Mouse (Mus musculus) cerebellum, adult 8-10 months (tissue): ENCODE measurements at regions not wholly inside any gene's neighbourhood (a gene's known extent, or its start where the extent isn't known, plus 50 kb on each side); places are given as distances from the start of the nearest gene placed in this dataset.
"Not testable (repeated sequence)": the region's sequence is repeated elsewhere in the genome, so short reads cannot be mapped to it uniquely, and the experiment has no call there.

Source experiments
- DNase-seq: peaks from one replicate; pipeline ENCODE4 v3.0.0; 2022

GRCm38 (mm10) chr16:31553361-31554146 lies 109.7 kb upstream of the Dlg1 start:
- DNase-seq: no peak

DNA sequence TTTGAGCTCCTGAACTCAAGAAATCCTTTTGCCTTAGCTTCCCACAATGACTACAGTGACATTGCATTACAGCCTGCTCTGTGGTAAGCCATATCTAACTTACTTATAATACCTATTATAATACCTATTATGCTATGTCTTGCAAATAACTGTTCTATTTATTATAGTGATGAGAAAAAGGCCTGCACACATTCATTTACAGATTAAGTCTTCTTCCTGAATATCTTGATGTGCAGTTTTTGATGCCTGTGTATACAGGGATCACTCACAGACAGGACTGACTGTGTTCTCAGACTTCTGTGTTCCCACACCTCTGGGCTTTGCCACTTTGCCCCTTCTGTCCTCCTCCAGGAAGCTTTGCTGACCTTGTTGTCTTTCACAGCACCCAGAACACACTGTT lies 102.8 kb upstream of the Dlg1 start:
- no peak for DNase-seq

DNA sequence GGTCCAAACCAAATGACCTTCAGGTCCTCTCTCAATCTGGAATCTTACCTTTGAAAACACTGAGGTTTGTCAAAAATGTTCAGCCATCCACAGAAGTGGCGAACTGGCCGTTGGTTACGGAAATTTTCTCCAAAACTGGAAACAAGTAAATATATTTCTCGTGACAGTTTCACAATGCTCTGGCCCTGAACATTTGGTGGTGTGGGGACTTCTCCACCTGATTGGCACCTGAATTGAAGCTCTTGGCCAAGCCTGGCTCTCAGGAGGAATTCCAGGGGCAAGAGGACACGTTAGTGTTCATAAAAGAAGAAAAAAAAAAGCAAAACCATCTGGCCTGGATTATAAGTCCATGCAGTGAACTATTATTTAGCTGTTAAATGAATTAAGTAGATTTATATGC lies 98.3 kb upstream of the Dlg1 start:
- DNase-seq: no peak

DNA sequence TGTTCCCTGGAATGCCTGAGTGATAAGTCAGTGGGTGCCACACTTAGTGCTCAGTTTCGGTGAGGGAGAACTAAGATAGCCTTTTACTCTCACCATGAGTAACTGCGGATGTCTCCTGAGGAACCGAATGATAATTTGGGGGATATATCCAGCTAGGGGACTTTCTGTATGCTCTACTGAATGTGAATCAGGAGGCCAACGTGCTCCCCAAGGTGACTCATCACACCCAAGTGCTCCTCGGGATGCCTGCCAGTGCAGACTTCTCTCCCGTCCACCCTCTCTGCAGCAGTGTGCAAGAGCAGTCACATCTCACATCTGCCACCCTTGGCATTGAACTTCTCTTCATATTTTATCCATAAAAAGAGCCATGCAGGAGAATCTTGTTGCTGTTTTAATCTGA lies 94.9 kb upstream of the Dlg1 start:
- DNase-seq: no peak

- no peak for DNase-seq
Observed at GRCm38 (mm10) chr16:31569871-31570270, 93.4 kb upstream of the Dlg1 start.

- DNase-seq: peak; percentile 84
Observed at GRCm38 (mm10) chr16:31570311-31571139, 92.7 kb upstream of the Dlg1 start.

- not testable (repeated sequence) for DNase-seq
Observed at GRCm38 (mm10) chr16:31573833-31574232, 89.4 kb upstream of the Dlg1 start.

- DNase-seq: not testable (repeated sequence)
Observed at GRCm38 (mm10) chr16:31575646-31576045, 87.6 kb upstream of the Dlg1 start.

GRCm38 (mm10) chr16:31576422-31576821 lies 86.8 kb upstream of the Dlg1 start:
- DNase-seq: no peak

DNA sequence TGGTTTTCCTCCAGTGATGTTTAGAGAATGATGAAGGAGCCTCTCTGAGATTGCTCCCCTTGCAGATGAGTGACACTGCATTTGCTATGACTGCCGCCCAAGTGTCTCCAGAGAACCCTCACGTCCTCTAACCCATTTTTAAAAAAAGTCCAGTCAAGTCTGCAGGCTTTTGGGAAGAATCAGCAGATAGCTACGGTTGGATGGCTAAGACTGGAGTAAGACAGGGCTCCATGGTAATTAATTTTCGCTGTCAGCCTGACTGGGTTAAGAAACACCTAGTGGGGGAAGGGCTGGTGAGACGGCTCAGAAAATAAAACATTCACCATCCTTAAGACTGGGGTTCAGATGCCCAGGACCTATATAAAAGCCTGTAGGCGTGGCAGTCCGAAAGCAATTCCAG lies 85.9 kb upstream of the Dlg1 start:
- DNase-seq: no peak

DNA sequence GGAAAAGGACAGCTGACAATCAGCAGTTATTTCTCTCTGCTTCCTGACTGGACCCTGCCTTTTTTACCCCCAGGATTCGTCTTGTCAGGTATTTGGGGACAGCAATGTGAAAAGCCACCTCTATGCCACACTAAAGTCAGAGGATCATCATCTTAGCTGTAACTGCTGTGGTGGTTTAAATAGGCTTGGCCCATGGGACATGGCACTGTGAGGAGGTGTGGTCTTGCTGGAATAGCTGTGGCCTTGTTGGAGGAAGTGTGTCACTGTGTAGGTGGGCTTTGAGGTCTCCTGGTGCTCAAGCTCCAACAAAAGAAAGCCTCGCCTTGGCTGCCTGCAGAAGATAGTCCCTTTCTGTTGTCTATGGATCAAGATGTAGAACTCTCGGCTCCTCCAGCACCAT lies 83.9 kb upstream of the Dlg1 start:
- DNase-seq: no peak

DNA sequence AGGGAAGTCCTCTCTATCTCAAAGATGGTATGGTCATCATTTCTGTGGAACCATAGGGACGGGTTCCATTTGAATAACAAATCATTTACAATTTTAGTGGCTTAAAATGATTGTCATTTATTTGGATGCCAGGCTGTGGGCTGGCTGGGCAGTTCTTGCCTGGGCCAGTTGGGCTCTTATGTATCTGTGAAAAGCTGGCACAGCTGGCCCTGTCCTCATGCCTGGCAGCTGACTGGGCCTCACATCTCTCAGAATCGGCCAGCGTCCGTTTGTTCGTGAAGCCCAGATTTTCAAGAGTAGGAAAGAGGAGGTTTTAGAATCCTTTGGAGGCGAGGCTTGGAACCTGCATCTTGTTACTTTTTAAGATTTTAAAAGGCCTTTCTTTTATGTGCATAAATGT lies 82.5 kb upstream of the Dlg1 start:
- no peak for DNase-seq

- DNase-seq: no peak
Observed at GRCm38 (mm10) chr16:31582885-31583284, 80.4 kb upstream of the Dlg1 start.

DNA sequence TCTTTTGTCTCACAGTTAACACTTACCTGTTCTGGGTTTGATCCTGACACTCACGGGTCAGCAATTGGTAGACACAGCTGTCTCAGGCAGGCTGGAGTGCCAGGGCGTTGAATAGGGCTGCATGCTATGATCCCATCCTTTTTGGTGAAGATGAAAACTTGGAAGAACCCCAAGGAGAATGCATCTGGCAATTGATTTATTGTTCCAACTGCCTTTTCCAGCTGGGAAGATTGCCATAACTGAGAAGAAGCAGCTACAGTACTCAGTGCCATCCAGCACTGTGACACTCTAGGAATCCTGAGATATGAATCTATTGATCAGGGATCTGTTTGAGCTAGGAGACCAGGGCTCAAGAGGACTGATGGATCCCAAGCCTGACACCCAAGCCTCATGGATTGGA lies 79.6 kb upstream of the Dlg1 start:
- DNase-seq: no peak

GRCm38 (mm10) chr16:31584216-31584823 lies 78.9 kb upstream of the Dlg1 start:
- no peak for DNase-seq

DNA sequence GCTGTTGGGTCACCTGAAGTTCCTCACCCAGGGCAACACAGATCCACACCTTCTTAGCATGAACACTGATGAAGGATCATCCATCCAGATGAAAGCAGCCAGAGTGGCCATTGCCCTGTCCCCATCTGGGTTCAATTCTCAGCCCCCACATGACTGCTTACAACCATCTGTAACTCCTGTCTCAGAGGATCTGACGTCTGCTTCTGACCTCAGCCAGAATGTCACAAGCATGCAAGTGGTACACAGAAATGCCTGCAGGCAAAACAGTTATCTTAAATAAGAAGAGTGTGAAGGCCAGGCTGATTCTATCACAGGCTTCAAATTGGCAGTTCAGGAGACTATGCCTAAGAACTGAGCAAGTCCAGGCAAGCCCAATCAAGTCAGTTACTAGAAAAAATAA lies 76.2 kb upstream of the Dlg1 start:
- DNase-seq: no peak

- no peak for DNase-seq
Observed at GRCm38 (mm10) chr16:31589576-31589975, 73.7 kb upstream of the Dlg1 start.

DNA sequence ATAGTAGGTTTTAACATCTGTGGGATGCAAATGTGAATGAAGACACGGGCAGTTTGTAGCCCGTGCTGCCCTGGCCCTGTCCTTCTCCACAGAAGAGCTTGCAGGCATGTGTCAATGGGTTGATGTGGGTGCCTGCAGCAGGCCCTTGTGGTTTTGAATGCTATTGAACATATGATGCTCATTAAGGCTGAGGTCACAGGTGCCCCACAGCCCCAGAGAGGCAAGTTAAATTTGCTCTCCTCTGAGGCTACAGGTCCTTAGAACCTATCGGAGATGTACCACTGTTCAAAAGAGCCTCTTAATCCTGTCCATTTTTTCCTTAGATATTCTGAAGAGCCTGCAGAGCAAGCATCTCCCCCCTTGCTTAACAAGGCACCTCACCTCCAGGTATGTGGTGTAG lies 71.7 kb upstream of the Dlg1 start:
- DNase-seq: no peak

- DNase-seq: peak; percentile 58
Observed at GRCm38 (mm10) chr16:31592014-31592871, 71.0 kb upstream of the Dlg1 start.

GRCm38 (mm10) chr16:31592973-31593683 lies 70.1 kb upstream of the Dlg1 start:
- no peak for DNase-seq

- DNase-seq: no peak
Observed at GRCm38 (mm10) chr16:31597965-31598364, 65.3 kb upstream of the Dlg1 start.

GRCm38 (mm10) chr16:31598409-31598988 lies 64.7 kb upstream of the Dlg1 start:
- peak; percentile 53 for DNase-seq
